Mouse (Mus musculus) embryonic facial prominence, embryonic 14.5 days (tissue): ENCODE measurements around the gene Zbtb20. TPM values are rescaled to one million over a fixed set of nuclear protein-coding genes. Genes with fewer than 3 reads are reported as not detected.

ENCODE experiments used
- ATAC-seq: fragments of 200-750 bp; cut with Nextera tagmentation; 2 replicates; pipeline ENCODE4 v1.8.0; 2017; ENCODE audit warnings: low read depth, moderate number of reproducible peaks, moderate TSS enrichment
- DNase-seq: peaks from one replicate; pipeline ENCODE4 v3.0.0-alpha.2; 2015; ENCODE audit warnings: low spot score
- H3K27ac ChIP-seq: fragments of 300-500 bp; sonication (generic); replicated peaks from 2 replicates; pipeline ENCODE4 v1.5.1; 2014; ENCODE audit warnings: low read depth, mild to moderate bottlenecking, low read length, moderate library complexity
- H3K27me3 ChIP-seq: fragments of 300-500 bp; sonication (generic); replicated peaks from 2 replicates; pipeline ENCODE4 v1.6.1; 2014; ENCODE audit warnings: low read length; ENCODE audit not compliant: control insufficient read depth, insufficient read depth
- H3K36me3 ChIP-seq: fragments of 300-500 bp; sonication (generic); 2 replicates; pipeline ENCODE4 v1.6.1; 2014; ENCODE audit warnings: low read length, mixed read lengths; ENCODE audit not compliant: control insufficient read depth, insufficient read depth
- H3K4me1 ChIP-seq: fragments of 300-500 bp; sonication (generic); 2 replicates; pipeline ENCODE4 v1.6.1; 2014; ENCODE audit warnings: antibody characterized with exemption, low read length; ENCODE audit not compliant: control insufficient read depth, insufficient read depth
- H3K4me2 ChIP-seq: fragments of 300-500 bp; sonication (generic); 2 replicates; pipeline ENCODE4 v1.6.1; 2014; ENCODE audit warnings: low read depth, mild to moderate bottlenecking, low read length, moderate library complexity, mixed read lengths
- H3K4me3 ChIP-seq: fragments of 300-500 bp; sonication (generic); 2 replicates; pipeline ENCODE4 v1.5.1; 2014; ENCODE audit warnings: low read depth, mild to moderate bottlenecking, low read length
- H3K9ac ChIP-seq: fragments of 300-500 bp; sonication (generic); 2 replicates; pipeline ENCODE4 v1.6.1; 2014; ENCODE audit warnings: low read depth, mild to moderate bottlenecking, low read length, moderate library complexity, mixed read lengths
- H3K9me3 ChIP-seq: fragments of 300-500 bp; sonication (generic); 2 replicates; pipeline ENCODE4 v1.6.1; 2016; ENCODE audit warnings: low read length; ENCODE audit not compliant: control insufficient read depth
- WGBS: fragments of 180-500 bp; shearing (Covaris S2); extraction: QIAGEN DNeasy Blood & Tissue Kit; methylation state at CpG from one replicate; pipeline ENCODE4 v1.1.7; 2014; 5-methylcytosine and 5-hydroxymethylcytosine counted together
- polyA plus RNA-seq: library from polyadenylated mRNA; unstranded; fragments of >200 nt; fragmentation: Nextera tagmentation; extraction: Ambion mirVana; gene quantifications from 2 replicates; pipeline ENCODE4 v1.2.1, GENCODE M21; 2014

Zbtb20 gene
- polyA plus RNA-seq, 1 experiment from 2014 or later, result 20.6 TPM

DNA sequence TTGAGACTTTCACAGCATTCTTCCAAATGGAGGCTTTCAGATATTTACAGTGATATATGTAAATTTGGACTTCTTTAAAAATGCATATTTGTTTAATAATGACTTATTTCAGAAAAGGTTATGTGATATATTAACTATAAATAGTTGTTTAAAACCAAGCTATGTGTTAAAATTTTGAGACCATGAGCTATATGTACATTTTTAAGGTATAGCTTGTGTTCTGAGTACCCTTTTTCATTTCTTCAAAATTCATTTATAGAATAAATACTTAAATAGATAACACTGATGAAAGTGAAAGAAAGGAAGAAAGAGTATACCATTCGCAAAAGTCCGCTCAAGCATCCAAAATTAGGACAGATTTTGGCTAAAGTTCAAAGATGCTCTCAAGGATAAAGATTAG, 607.1 kb downstream of the Zbtb20 start:
- Histone ChIP-seq H3K4me1 (no peaks in the 10 kb centered on the region), H3K9me3 (no peaks in the 10 kb centered on the region), H3K27me3 (no peaks in the 10 kb centered on the region), H3K4me2 (no peak overlapping the region), H3K36me3 (no peaks in the 10 kb centered on the region), H3K27ac (no peak overlapping the region), H3K9ac (no peak overlapping the region), H3K4me3 (no peak overlapping the region)
- DNase-seq (no peak), ATAC-seq (no peak)
- WGBS, result 94% methylated on average over 2 of the region's 2 CpGs

DNA sequence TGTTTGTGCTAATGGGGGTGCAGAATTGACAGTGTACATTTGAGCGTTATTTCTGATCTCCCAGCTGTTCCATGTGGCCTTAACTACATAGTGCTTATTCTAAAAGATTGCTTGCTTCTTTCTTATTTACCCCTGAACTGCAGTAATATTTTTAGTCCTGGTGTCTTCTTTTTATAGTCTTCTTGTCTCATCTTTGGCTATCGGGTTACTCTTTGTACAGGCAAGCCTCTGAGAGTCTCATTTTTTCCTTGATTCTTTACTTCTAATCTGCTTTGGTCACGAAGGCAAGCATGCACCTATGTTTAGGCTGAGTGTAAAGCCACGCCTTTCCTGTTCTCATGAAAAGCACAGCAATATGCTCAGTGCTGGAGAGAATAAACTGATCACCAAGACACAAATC, 608.7 kb downstream of the Zbtb20 start:
- Histone ChIP-seq H3K9me3 (no peaks in the 10 kb centered on the region), H3K4me2 (no peak overlapping the region), H3K36me3 (no peaks in the 10 kb centered on the region), H3K27ac (no peak overlapping the region), H3K9ac (no peak overlapping the region), H3K4me1 (no peaks in the 10 kb centered on the region), H3K4me3 (no peak overlapping the region), H3K27me3 (no peaks in the 10 kb centered on the region)
- ATAC-seq, result no peak
- WGBS, result 77% methylated on average over 4 of the region's 4 CpGs
- DNase-seq, result no peak

DNA sequence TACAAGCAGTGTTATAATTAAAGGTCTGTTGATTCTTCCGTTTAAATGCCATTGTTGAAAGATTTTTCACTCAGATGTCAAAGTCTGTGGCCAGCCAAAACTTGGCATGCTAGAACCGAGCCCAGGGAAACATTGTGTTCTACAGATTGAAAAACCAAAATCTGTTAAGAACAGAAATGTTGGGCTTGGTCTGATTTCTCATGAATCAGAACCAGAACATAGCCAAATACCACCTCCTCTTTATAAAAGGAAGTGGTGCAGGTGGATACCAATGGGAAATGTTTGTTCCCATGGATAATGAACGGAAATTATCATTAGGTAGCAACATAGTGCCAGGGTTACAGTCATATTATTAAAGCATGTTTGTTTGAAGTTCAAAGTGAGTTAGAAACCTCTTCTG, 613.7 kb downstream of the Zbtb20 start:
- Histone ChIP-seq H3K4me1 (no peaks in the 10 kb centered on the region), H3K27ac (no peak overlapping the region), H3K36me3 (no peaks in the 10 kb centered on the region), H3K4me3 (no peak overlapping the region), H3K4me2 (no peak overlapping the region), H3K9me3 (no peaks in the 10 kb centered on the region), H3K27me3 (no peaks in the 10 kb centered on the region), H3K9ac (no peak overlapping the region)
- DNase-seq, result no peak
- WGBS, result 78% methylated on average over 3 of the region's 3 CpGs
- ATAC-seq, result no peak

DNA sequence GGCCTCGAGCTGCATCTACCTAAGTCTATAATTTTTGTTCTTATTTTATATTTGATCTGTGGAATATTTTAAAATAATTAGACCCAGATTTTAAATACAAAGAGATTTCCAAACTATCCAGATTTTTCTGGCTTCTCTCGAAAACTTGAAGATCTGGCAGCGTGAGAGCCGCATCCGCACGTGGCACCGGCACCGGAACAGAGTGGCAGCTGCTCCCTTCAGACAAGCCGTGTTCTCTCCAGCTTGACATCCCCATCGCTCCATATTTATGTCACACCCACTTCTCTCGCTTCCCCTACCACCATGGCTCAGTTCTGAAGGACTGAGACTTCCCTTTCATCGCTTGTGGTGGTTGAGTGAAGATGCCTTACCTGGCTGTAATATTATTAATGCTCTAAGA, 614.3 kb downstream of the Zbtb20 start:
- no peak overlapping the region for H3K27ac ChIP-seq
- no peaks in the 10 kb centered on the region for H3K4me1 ChIP-seq
- no peaks in the 10 kb centered on the region for H3K27me3 ChIP-seq
- H3K9me3 ChIP-seq, result no peaks in the 10 kb centered on the region
- WGBS, result 88% methylated on average over 12 of the region's 12 CpGs
- no peaks in the 10 kb centered on the region for H3K36me3 ChIP-seq
- H3K4me2 ChIP-seq, result no peak overlapping the region
- no peak overlapping the region for H3K4me3 ChIP-seq
- DNase-seq (no peak), ATAC-seq (no peak)
- H3K9ac ChIP-seq, result no peak overlapping the region

DNA sequence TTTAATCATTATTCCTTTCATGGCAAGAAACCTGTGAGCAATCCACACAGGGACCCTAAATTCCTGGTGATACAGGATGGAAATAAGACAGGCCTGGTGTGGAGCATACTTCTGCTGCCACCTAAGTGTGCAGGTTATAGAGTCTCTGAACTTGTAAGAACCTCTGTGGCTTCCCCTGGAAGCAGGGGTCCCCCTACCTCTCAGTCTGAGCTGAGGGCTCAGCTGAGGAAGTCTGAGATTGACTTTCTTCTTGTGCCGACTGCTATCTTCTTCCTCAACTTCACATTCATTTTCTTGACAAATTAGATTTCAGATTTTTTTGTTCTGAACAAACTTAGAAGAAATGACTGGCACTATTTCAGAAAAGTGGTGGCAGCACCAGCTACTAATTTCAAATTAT, 617.2 kb downstream of the Zbtb20 start:
- 72% methylated on average over 1 of the region's 1 CpGs for WGBS
- ATAC-seq, result no peak

DNA sequence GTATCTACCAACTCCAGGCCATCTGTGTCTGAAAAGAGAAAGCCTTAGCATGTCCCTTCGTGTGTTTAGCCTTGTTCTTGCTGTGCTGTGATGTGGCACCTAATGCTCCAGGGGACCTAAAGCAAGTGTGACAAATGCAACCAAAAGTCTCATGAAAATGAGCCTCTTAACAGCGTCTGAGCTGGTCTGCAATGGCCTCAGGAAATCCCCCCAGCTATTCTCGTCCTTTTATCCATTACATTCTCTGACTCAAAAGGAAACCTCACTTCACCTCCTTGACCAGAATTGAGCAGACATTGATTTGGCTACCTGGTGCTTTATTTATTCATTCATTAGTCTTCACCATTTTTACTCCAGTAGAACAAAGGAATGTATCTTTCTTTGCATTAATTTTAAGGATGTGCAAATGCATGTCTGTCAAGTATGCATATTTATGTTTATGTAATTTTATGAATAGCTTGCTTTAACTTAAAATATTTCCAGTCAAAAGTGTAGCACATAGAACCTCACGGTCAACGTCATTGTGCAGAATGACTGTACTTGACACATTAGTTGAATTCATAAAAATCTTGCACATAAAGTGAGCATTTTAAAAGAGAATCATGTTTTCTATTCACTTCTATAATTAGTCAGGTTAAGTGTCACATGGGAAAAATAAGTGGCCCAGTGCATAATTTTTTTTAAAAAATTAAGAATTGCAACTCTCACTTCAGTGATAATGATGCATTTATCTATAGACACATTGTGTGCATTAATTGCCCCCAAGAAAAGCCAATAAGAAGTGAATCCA, 618.1 kb downstream of the Zbtb20 start:
- Histone ChIP-seq H3K4me3 (no peak overlapping the region), H3K4me2 (no peak overlapping the region), H3K4me1 (no peaks in the 10 kb centered on the region), H3K9me3 (no peaks in the 10 kb centered on the region), H3K36me3 (no peaks in the 10 kb centered on the region), H3K27me3 (no peaks in the 10 kb centered on the region), H3K27ac (no peak overlapping the region), H3K9ac (no peak overlapping the region)
- 55% methylated on average over 5 of the region's 5 CpGs for WGBS
- no peak for ATAC-seq
- no peak for DNase-seq

More for the DNA sequence above, 617.2 kb downstream of the Zbtb20 start:
- Histone ChIP-seq H3K4me1 (no peaks in the 10 kb centered on the region), H3K36me3 (no peaks in the 10 kb centered on the region), H3K9ac (no peak overlapping the region), H3K4me3 (no peak overlapping the region), H3K27me3 (no peaks in the 10 kb centered on the region), H3K9me3 (no peaks in the 10 kb centered on the region), H3K27ac (no peak overlapping the region), H3K4me2 (no peak overlapping the region)
- no peak for DNase-seq

DNA sequence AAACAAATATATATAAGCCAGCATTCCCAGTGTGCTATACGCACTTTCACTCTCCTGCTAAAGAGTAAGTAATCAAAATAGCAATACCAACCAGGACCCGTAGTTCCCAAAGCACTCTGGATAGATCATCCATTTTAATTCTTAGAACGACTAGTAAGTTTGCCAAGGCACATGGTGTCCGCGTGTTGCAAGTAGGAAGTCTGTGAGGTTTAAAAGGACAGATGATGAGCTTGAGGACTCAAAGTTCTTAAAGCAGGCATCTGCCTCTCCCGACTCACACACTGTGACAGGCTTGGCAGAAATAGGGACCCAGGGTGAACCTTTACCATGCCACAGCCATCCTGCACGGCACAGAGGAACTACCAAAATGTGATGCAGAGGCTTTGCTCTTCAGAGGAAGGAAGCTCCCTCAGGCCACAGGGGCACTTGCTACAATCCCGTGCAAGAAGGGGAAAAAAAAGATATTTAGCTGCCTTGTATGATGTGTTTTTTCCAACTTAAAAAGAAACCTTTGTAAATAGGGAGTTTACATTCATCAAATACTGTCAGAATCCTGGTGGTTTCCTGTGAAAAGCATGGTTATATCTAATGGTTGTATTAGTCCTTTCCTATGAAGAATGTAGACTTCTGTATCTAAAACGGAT, 619.6 kb downstream of the Zbtb20 start:
- H3K9me3 ChIP-seq, result no peaks in the 10 kb centered on the region
- WGBS, result 77% methylated on average over 9 of the region's 9 CpGs
- DNase-seq (no peak), ATAC-seq (no peak)
- no peaks in the 10 kb centered on the region for H3K4me1 ChIP-seq
- no peak overlapping the region for H3K27ac ChIP-seq
- no peak overlapping the region for H3K4me2 ChIP-seq
- H3K4me3 ChIP-seq, result no peak overlapping the region
- H3K9ac ChIP-seq, result no peak overlapping the region
- no peaks in the 10 kb centered on the region for H3K36me3 ChIP-seq
- no peaks in the 10 kb centered on the region for H3K27me3 ChIP-seq

DNA sequence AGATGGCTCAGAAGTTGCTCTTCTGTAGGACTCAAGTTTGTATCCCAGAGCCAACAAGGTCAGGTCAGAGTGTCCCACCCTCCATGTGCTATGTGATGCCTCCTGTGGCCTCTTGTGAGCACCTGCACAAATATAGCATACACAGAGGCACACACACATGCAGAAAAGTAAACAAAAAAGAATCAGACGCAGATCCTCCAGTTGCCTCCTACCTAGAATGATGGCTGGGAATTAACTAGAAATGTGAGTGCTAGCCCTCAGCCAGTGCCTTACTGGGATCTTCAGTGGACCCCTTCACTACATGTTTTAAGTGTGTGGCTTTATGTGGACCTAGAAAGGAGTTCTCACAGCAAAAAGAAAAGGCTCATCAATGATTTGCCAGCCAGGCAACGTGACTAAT, 621.4 kb downstream of the Zbtb20 start:
- no peak for DNase-seq
- H3K4me1 ChIP-seq, result no peaks in the 10 kb centered on the region
- ATAC-seq, result no peak
- no peak overlapping the region for H3K4me2 ChIP-seq
- no peak overlapping the region for H3K27ac ChIP-seq
- no peaks in the 10 kb centered on the region for H3K27me3 ChIP-seq
- no peak overlapping the region for H3K4me3 ChIP-seq
- no peaks in the 10 kb centered on the region for H3K36me3 ChIP-seq
- H3K9me3 ChIP-seq, result no peaks in the 10 kb centered on the region
- H3K9ac ChIP-seq, result no peak overlapping the region
- WGBS, result 56% methylated on average over 2 of the region's 2 CpGs
